Mouse (Mus musculus) MEL (cell line): ENCODE data around the gene Slc45a1. TPM values are rescaled to one million over a fixed set of nuclear protein-coding genes. Genes with fewer than 3 reads are reported as not detected.

Experiments
- DNase-seq: peaks from one replicate; pipeline ENCODE4 v3.0.0; 2011; ENCODE audit warnings: low read depth, low spot score
- H3K27ac ChIP-seq: 2 replicates; pipeline ENCODE4 v1.5.1; 2012; ENCODE audit warnings: low read depth, mild to moderate bottlenecking, control low read depth, low read length, moderate library complexity; ENCODE audit not compliant: control insufficient read depth
- H3K27me3 ChIP-seq, 2 experiments: fragments of 150-350 bp in 1 of 2; sonication (generic) in 1 of 2; 2 replicates each; pipeline ENCODE4 v1.6.1; 2012; ENCODE audit warnings: low read length in 2 of 2, mild to moderate bottlenecking in 2 of 2, improper control_type of control experiment in 1 of 2, moderate library complexity in 1 of 2; ENCODE audit not compliant: insufficient read depth in 2 of 2, control insufficient read depth in 1 of 2
- H3K36me3 ChIP-seq, 2 experiments: 2 replicates each; pipeline ENCODE4 v1.6.1; 2012 to 2014; ENCODE audit warnings: low read length in 2 of 2, improper control_type of control experiment in 1 of 2, inconsistent platforms in 1 of 2, mild to moderate bottlenecking in 1 of 2; ENCODE audit not compliant: insufficient read depth in 2 of 2, control insufficient read depth in 1 of 2
- H3K4me1 ChIP-seq, 2 experiments: fragments of 150-350 bp in 1 of 2; sonication (generic) in 1 of 2; 2 replicates each; pipeline ENCODE4 v1.6.1; 2012; ENCODE audit warnings: low read length in 2 of 2, improper control_type of control experiment in 1 of 2, mild to moderate bottlenecking in 1 of 2; ENCODE audit not compliant: insufficient read depth in 2 of 2, control insufficient read depth in 1 of 2
- H3K4me3 ChIP-seq, 2 experiments: fragments of 150-350 bp in 1 of 2; sonication (generic) in 1 of 2; 2 replicates each; pipeline ENCODE4 v1.5.1; 2012; ENCODE audit warnings: low read depth in 2 of 2, low read length in 2 of 2, mild to moderate bottlenecking in 2 of 2, moderate library complexity in 2 of 2, control low read depth in 1 of 2, improper control_type of control experiment in 1 of 2; ENCODE audit not compliant: control insufficient read depth in 1 of 2, insufficient read depth in 1 of 2
- H3K79me2 ChIP-seq: 2 replicates; pipeline ENCODE4 v1.6.1; 2012; ENCODE audit warnings: mild to moderate bottlenecking, low read length, moderate library complexity; ENCODE audit not compliant: control insufficient read depth, poor library complexity, insufficient read depth
- H3K9ac ChIP-seq: 2 replicates; pipeline ENCODE4 v1.6.1; 2012; ENCODE audit warnings: low read depth, mild to moderate bottlenecking, control low read depth, low read length, moderate library complexity; ENCODE audit not compliant: control insufficient read depth, poor library complexity, severe bottlenecking
- H3K9me3 ChIP-seq: fragments of 150-350 bp; sonication (generic); replicated peaks from 2 replicates; pipeline ENCODE4 v1.6.1; 2012; ENCODE audit warnings: mild to moderate bottlenecking, low read length, improper control_type of control experiment, moderate library complexity; ENCODE audit not compliant: insufficient read depth
- BHLHE40 ChIP-seq: IDR thresholded peaks from 2 replicates; pipeline ENCODE4 v1.6.1; 2012; ENCODE audit warnings: low read depth, mild to moderate bottlenecking, inconsistent platforms, low read length, improper control_type of control experiment, borderline replicate concordance
- CHD2 ChIP-seq: IDR thresholded peaks from 2 replicates; pipeline ENCODE4 v1.6.1; 2011; ENCODE audit warnings: low read length, improper control_type of control experiment
- CTCF ChIP-seq, 3 experiments: IDR thresholded peaks in 2 of 3; conservative IDR thresholded peaks in 1 of 3; 2 replicates each; pipeline ENCODE4 v1.5.1; 2011 to 2012; ENCODE audit warnings: low read length in 3 of 3, low read depth in 2 of 3, mild to moderate bottlenecking in 2 of 3, improper control_type of control experiment in 1 of 3, inconsistent platforms in 1 of 3, mixed read lengths in 1 of 3, moderate library complexity in 1 of 3; ENCODE audit not compliant: control insufficient read depth in 1 of 3, insufficient read depth in 1 of 3, poor library complexity in 1 of 3, severe bottlenecking in 1 of 3
- ELF1 ChIP-seq: IDR thresholded peaks from 2 replicates; pipeline ENCODE4 v1.6.1; 2014; ENCODE audit warnings: low read depth, mild to moderate bottlenecking, inconsistent platforms, low read length, improper control_type of control experiment, moderate library complexity
- GATA1 ChIP-seq: IDR thresholded peaks from 2 replicates; pipeline ENCODE4 v1.6.1; 2011; ENCODE audit warnings: low read depth, low read length, improper control_type of control experiment
- HCFC1 ChIP-seq: IDR thresholded peaks from 2 replicates; pipeline ENCODE4 v1.6.1; 2012; ENCODE audit warnings: low read depth, mild to moderate bottlenecking, inconsistent platforms, low read length, improper control_type of control experiment, moderate library complexity
- JUND ChIP-seq: IDR thresholded peaks from 2 replicates; pipeline ENCODE4 v1.6.1; 2011; ENCODE audit warnings: low read depth, mild to moderate bottlenecking, improper control_type of control experiment, low read length
- KAT2A ChIP-seq: conservative IDR thresholded peaks from 2 replicates; pipeline ENCODE4 v1.6.1; 2012; ENCODE audit warnings: low read depth, low read length, improper control_type of control experiment, inconsistent platforms
- MAZ ChIP-seq: IDR thresholded peaks from 2 replicates; pipeline ENCODE4 v1.6.1; 2012; ENCODE audit warnings: low read depth, mild to moderate bottlenecking, inconsistent platforms, low read length, improper control_type of control experiment
- MYC ChIP-seq: IDR thresholded peaks from 2 replicates; pipeline ENCODE4 v1.6.1; 2011; ENCODE audit warnings: low read depth, mild to moderate bottlenecking, low read length, improper control_type of control experiment, moderate library complexity
- POLR2A ChIP-seq, 2 experiments: IDR thresholded peaks; 2 replicates each; pipeline ENCODE4 v1.6.1; 2011 to 2012; ENCODE audit warnings: low read length in 2 of 2, mild to moderate bottlenecking in 2 of 2, control low read depth in 1 of 2, improper control_type of control experiment in 1 of 2, low read depth in 1 of 2, moderate library complexity in 1 of 2; ENCODE audit not compliant: control insufficient read depth in 1 of 2, insufficient read depth in 1 of 2, poor library complexity in 1 of 2
- TAL1 ChIP-seq: IDR thresholded peaks from 2 replicates; pipeline ENCODE4 v1.6.1; 2012; ENCODE audit warnings: mild to moderate bottlenecking, inconsistent platforms, low read length, moderate library complexity, mixed read lengths
- TBP ChIP-seq: IDR thresholded peaks from 2 replicates; pipeline ENCODE4 v1.8.0; 2011; ENCODE audit warnings: low read depth, low read length, improper control_type of control experiment
- USF1 ChIP-seq: IDR thresholded peaks from 2 replicates; pipeline ENCODE4 v1.6.1; 2014; ENCODE audit warnings: low read depth, mild to moderate bottlenecking, inconsistent platforms, low read length, improper control_type of control experiment, moderate library complexity
- ZKSCAN1 ChIP-seq: IDR thresholded peaks from 2 replicates; pipeline ENCODE4 v1.6.1; 2012; ENCODE audit warnings: low read depth, mild to moderate bottlenecking, inconsistent platforms, low read length, improper control_type of control experiment, moderate library complexity
- polyA plus RNA-seq, 2 experiments: library from polyadenylated mRNA; stranded (reverse) in 1 of 2; unstranded in 1 of 2; fragments of >175 nt in 1 of 2; fragments of >200 nt in 1 of 2; gene quantifications; 2 replicates each; pipeline versions ENCODE4 v1.2.1 to v1.2.4; 2012; ENCODE audit warnings: low replicate concordance in 2 of 2, low read depth in 1 of 2; ENCODE audit not compliant: insufficient read length in 2 of 2, insufficient read depth in 1 of 2, missing spikeins in 1 of 2
- total RNA-seq: library from RNA; depleted of rRNA; stranded (reverse); fragments of 300-350 nt; gene quantifications from 2 replicates; pipeline ENCODE4 v1.2.3, GENCODE M21; 2012

The Slc45a1 gene
- total and polyA plus RNA-seq, 3 experiments: not detected

- Histone ChIP-seq H3K4me3 (no peak overlapping the region), H3K9ac (no peak overlapping the region), H3K9me3 (no peaks in the 10 kb centered on the region), H3K27ac (no peak overlapping the region), H3K79me2 (no peaks in the 10 kb centered on the region), H3K27me3 (no peaks in the 10 kb centered on the region), H3K36me3 (peaks cover 0 to 10% of the 10 kb centered on the region in 2 experiments; a peak in 2 of 4 replicates), H3K4me1 (peaks cover 7 to 10% of the 10 kb centered on the region in 2 experiments)
- DNase-seq: no peak
- TF ChIP-seq KAT2A (no peak), BHLHE40 (no peak), TAL1 (no peak), TBP (no peak), ZKSCAN1 (no peak), USF1 (no peak), CTCF (IDR thresholded peaks at IDR 0.05 in 2 of 3, conservative IDR thresholded peaks at IDR 0.05 in 1 of 3; ENCODE audit: control insufficient read depth in 1 of 3, insufficient read depth in 1 of 3, low read depth in 2 of 3, low read length in 3 of 3, poor library complexity in 1 of 3, severe bottlenecking in 1 of 3) (no peak), HCFC1 (no peak), MYC (no peak), MAZ (no peak), JUND (no peak), POLR2A (IDR thresholded peaks at IDR 0.05; ENCODE audit: control insufficient read depth in 1 of 2, insufficient read depth in 1 of 2, low read depth in 1 of 2, low read length in 2 of 2, poor library complexity in 1 of 2) (no peak)
These were observed 57.6 kb downstream of the Slc45a1 start for GRCm38 (mm10) chr4:150594298-150594829.

- Histone ChIP-seq H3K4me1 (peaks cover 7 to 10% of the 10 kb centered on the region in 2 experiments), H3K27me3 (no peaks in the 10 kb centered on the region), H3K36me3 (peaks cover 0 to 10% of the 10 kb centered on the region in 2 experiments; a peak in 2 of 4 replicates), H3K4me3 (no peak overlapping the region), H3K79me2 (no peaks in the 10 kb centered on the region), H3K9me3 (no peaks in the 10 kb centered on the region), H3K9ac (no peak overlapping the region), H3K27ac (no peak overlapping the region)
- peak; percentile 88 for TF ChIP-seq ELF1
- no peak for TF ChIP-seq CHD2
- peak; percentile 32 for DNase-seq
These were observed 58.3 kb downstream of the Slc45a1 start for GRCm38 (mm10) chr4:150593473-150594217.

- Histone ChIP-seq H3K9ac (no peak overlapping the region), H3K27ac (no peak overlapping the region), H3K4me1 (peaks cover 7 to 10% of the 10 kb centered on the region in 2 experiments), H3K4me3 (no peak overlapping the region), H3K79me2 (no peaks in the 10 kb centered on the region), H3K9me3 (no peaks in the 10 kb centered on the region), H3K36me3 (peaks cover 0 to 10% of the 10 kb centered on the region in 2 experiments; a peak in 2 of 4 replicates), H3K27me3 (no peaks in the 10 kb centered on the region)
- no peak for TF ChIP-seq GATA1
- no peak for DNase-seq
These were observed 59.9 kb downstream of the Slc45a1 start for GRCm38 (mm10) chr4:150592087-150592486.
